Mouse (Mus musculus) hindbrain, embryonic 12.5 days (tissue): Measurements from ENCODE around the gene Plekha7. TPM values are rescaled to one million over a fixed set of nuclear protein-coding genes. Genes with fewer than 3 reads are reported as not detected.

Experiments
- ATAC-seq: fragments of 200-750 bp; cut with Nextera tagmentation; 2 replicates; pipeline ENCODE4 v1.8.0; 2017; ENCODE audit warnings: moderate TSS enrichment; ENCODE audit not compliant: low FRiP score
- H3K27ac ChIP-seq: fragments of 300-500 bp; sonication (generic); 2 replicates; pipeline ENCODE4 v1.5.1; 2016; ENCODE audit warnings: mild to moderate bottlenecking
- H3K27me3 ChIP-seq: fragments of 300-500 bp; sonication (generic); 2 replicates; pipeline ENCODE4 v1.6.1; 2016; ENCODE audit warnings: mild to moderate bottlenecking
- H3K36me3 ChIP-seq: fragments of 300-500 bp; sonication (generic); 2 replicates; pipeline ENCODE4 v1.6.1; 2016; ENCODE audit warnings: mild to moderate bottlenecking
- H3K4me1 ChIP-seq: fragments of 300-500 bp; sonication (generic); 2 replicates; pipeline ENCODE4 v1.6.1; 2016
- H3K4me2 ChIP-seq: fragments of 300-500 bp; sonication (generic); replicated peaks from 2 replicates; pipeline ENCODE4 v1.6.1; 2016; ENCODE audit warnings: mild to moderate bottlenecking
- H3K4me3 ChIP-seq: fragments of 300-500 bp; sonication (generic); 2 replicates; pipeline ENCODE4 v1.5.1; 2016; ENCODE audit warnings: mild to moderate bottlenecking
- H3K9ac ChIP-seq: fragments of 300-500 bp; sonication (generic); 2 replicates; pipeline ENCODE4 v1.6.1; 2016; ENCODE audit warnings: mild to moderate bottlenecking, moderate library complexity
- H3K9me3 ChIP-seq: fragments of 300-500 bp; sonication (generic); replicated peaks from 2 replicates; pipeline ENCODE4 v1.6.1; 2016; ENCODE audit warnings: mild to moderate bottlenecking
- WGBS: fragments of 180-500 bp; shearing (Covaris S2); methylation state at CpG from one replicate; pipeline ENCODE4 v1.1.7; 2016; 5-methylcytosine and 5-hydroxymethylcytosine counted together
- polyA plus RNA-seq: library from polyadenylated mRNA; unstranded; fragments of >200 nt; fragmentation: Nextera tagmentation; extraction: Ambion mirVana; gene quantifications from 2 replicates; pipeline ENCODE4 v1.2.1, GENCODE M21; 2016

Plekha7 gene
- polyA plus RNA-seq, 1 experiment from 2014 or later: 12.5 TPM

DNA sequence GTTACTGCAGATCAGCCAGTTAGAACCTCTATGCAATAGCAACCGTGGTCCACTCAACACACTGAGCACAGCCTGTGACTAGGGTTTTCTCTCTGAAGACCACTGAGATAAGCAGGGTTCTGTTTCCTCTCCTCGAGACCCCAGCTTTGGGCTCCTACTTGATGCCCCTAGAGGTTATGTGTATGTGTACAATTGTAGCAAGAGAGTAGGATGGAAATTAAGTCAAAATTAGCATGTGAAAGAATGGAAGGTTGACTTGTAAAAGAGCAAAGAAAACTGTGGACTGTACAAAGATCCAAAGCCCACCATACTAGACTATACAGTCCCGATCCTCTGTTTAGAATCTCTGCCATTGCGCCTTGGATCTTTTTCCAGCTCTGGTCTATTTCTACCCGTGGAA, 119.8 kb downstream of the Plekha7 start:
- no peak for ATAC-seq
- WGBS: 87% methylated on average over 5 of the region's 5 CpGs
- H3K27me3 ChIP-seq: no peaks in the 10 kb centered on the region

DNA sequence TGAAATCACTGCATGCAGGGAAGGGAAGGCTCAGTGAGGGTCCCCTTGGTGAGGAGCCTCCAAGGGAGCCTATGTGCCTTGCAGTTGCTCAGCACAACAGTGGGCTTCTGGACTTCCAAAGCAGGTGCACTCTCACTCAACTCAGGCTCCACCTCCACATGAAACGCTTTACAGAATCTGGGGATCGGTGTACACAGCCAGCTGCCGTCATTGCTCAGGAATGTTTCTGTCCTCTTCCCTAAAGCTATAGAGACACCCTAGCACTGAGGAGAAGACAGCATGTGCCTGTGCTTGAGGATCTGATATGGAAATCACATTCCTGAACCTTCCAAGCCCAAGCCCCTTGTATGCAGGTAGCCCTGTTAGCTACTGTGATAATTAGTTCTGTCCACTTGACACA, 120.7 kb downstream of the Plekha7 start:
- ATAC-seq: no peak
- 77% methylated on average over 3 of the region's 3 CpGs for WGBS
- Histone ChIP-seq H3K4me3 (no peak overlapping the region), H3K27me3 (no peaks in the 10 kb centered on the region), H3K27ac (no peak overlapping the region), H3K9me3 (no peaks in the 10 kb centered on the region), H3K36me3 (no peaks in the 10 kb centered on the region), H3K4me1 (peaks cover 45% of the 10 kb centered on the region), H3K9ac (no peak overlapping the region), H3K4me2 (no peak overlapping the region)

More for the DNA sequence above, 119.8 kb downstream of the Plekha7 start:
- Histone ChIP-seq H3K9me3 (no peaks in the 10 kb centered on the region), H3K9ac (no peak overlapping the region), H3K36me3 (no peaks in the 10 kb centered on the region), H3K27ac (no peak overlapping the region), H3K4me2 (no peak overlapping the region), H3K4me1 (peaks cover 45% of the 10 kb centered on the region), H3K4me3 (no peak overlapping the region)

DNA sequence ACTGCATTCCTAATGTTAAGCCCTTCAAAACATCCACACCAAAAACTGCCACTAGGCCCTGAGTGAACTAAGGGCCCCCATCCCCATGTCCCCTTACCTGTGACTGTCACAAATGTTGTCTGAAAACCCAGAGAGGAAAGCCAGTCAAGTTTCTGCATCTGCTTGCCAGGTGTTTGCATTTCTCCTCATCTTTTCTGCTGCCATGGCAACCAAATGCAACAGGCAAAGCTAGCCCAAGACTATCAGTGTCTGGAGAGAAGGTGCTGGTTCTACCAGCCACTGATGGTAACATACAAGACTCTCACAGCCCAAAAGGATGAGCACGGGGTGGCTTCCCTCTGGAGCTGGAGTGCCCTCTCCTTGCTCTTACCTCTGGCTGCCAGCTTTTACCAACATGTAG, 121.3 kb downstream of the Plekha7 start:
- Histone ChIP-seq H3K27me3 (no peaks in the 10 kb centered on the region), H3K4me1 (peaks cover 45% of the 10 kb centered on the region), H3K9me3 (no peaks in the 10 kb centered on the region), H3K4me2 (no peak overlapping the region), H3K27ac (no peak overlapping the region), H3K36me3 (no peaks in the 10 kb centered on the region), H3K9ac (no peak overlapping the region), H3K4me3 (no peak overlapping the region)
- ATAC-seq: no peak
- WGBS: 86% methylated on average over 1 of the region's 1 CpGs

DNA sequence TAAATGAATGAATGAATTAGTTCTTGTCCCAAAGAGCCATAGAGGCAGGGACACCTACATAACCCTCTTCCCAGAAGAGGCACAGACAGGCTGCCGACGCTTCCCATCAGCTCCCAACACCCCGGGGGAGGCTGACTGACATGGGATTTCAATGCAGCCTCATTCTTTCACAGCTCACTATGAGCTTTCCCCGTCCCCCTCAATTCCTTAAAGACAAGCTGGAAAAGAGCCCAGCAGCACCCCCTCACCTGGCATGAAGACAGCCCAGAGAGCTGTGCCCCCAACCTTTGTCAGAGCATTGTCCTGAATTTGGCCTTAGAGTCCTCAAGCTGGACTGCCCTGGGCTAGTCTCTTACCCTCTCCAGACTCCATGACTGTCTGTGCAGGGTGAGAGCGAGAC, 122.0 kb downstream of the Plekha7 start:
- Histone ChIP-seq H3K4me3 (no peak overlapping the region), H3K27me3 (no peaks in the 10 kb centered on the region), H3K27ac (no peak overlapping the region), H3K9ac (no peak overlapping the region), H3K4me2 (no peak overlapping the region), H3K9me3 (no peaks in the 10 kb centered on the region), H3K4me1 (peaks cover 39% of the 10 kb centered on the region), H3K36me3 (no peaks in the 10 kb centered on the region)
- no peak for ATAC-seq
- WGBS: 42% methylated on average over 5 of the region's 5 CpGs

DNA sequence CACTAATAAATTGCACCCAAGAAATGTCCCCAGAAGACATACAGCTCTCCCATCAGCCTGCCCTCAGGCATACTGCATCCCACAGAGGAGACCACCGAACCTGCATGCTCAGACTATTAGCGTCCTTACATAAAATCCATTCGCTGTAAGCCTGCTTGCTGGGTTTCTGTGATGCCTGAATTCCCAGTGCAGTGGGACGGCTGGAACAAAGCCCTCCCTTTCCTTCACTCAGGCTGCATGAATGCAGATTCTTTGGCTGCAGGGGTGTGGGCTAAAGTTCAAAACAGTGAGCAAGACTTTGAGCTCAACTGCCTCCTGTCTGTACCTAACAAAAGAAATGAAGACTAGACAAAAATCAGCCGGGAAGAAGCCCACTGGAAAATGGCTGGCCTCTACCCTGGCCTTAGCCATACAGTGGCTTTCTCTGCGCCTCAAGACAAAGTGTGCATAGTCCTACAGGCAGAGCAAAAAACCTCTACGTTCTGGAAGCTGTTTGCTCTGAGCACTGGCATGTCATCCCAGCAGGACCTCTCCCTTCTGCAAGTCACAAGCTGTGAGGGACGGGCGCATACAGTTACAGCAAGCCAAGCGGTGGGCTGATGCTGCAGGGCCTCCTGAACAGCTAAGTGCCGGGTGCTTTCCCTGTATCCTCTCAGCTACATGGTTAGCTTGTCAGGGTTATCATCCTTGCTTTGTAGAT, 123.7 kb downstream of the Plekha7 start:
- no peak overlapping the region for H3K4me3 ChIP-seq
- 0 out of 2 replicates have a peak overlapping the region, but pooled peaks have one; percentile 42 for H3K9ac ChIP-seq
- ATAC-seq: peak; percentile 60
- no peaks in the 10 kb centered on the region for H3K27me3 ChIP-seq
- H3K27ac ChIP-seq: peak overlapping the region; percentile 62
- H3K4me2 ChIP-seq: peak overlapping the region; percentile 15; the same call in 1 of the 2 replicates
- no peaks in the 10 kb centered on the region for H3K36me3 ChIP-seq
- no peaks in the 10 kb centered on the region for H3K9me3 ChIP-seq
- H3K4me1 ChIP-seq: peaks cover 28% of the 10 kb centered on the region
- WGBS: 14% methylated on average over 11 of the region's 11 CpGs

DNA sequence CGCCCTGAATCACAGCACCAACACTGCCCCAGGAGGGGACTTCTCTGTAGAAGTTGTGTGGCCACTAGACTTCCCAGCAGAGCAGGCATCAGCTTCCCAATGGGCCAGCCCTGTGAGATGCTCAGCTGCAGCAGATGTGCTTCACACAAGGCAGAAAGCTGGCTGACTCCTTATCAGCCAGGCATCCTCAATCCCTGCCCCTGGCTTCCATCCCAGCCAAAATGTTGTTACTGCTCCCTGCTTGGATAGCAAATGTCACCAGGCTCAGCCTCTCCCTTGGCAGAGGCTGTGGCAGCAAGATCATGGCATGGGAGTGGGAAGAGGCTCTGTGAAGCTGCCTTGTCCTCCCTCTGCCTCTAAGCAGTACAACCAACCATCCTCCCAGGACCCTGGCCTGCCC, 125.7 kb downstream of the Plekha7 start:
- Histone ChIP-seq H3K4me2 (no peak overlapping the region), H3K4me1 (peaks cover 28% of the 10 kb centered on the region), H3K36me3 (no peaks in the 10 kb centered on the region), H3K27ac (no peak overlapping the region), H3K4me3 (no peak overlapping the region), H3K9me3 (no peaks in the 10 kb centered on the region), H3K9ac (peak overlapping the region; percentile 1; the same call in 1 of the 2 replicates), H3K27me3 (no peaks in the 10 kb centered on the region)
- WGBS: 86% methylated on average over 1 of the region's 1 CpGs
- no peak for ATAC-seq

DNA sequence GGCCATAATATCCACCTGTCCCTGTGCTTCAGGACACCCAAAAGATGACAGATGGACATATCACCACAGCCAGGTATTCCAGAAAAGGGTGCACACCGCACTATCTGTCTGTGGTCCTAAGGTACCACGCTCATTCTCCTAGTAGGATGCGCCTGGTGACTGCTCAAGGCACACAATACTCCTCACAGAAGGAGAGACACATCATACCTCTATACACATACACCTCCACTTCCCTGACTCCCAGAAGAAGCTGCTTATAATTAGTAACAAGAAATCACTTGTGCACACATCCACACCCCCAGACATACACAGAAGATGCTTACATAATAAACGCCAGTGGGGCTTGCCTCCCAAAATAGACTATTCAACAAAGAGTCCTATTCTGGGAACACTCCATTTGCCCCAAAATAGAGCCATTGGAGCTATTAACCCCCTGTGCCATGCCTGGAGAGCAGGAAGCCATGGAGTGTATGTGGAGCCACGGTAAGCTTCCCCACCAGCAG, 126.7 kb downstream of the Plekha7 start:
- Histone ChIP-seq H3K4me1 (peaks cover 24% of the 10 kb centered on the region), H3K9me3 (no peaks in the 10 kb centered on the region), H3K9ac (no peak overlapping the region), H3K36me3 (no peaks in the 10 kb centered on the region), H3K4me2 (no peak overlapping the region), H3K4me3 (no peak overlapping the region), H3K27me3 (no peaks in the 10 kb centered on the region), H3K27ac (no peak overlapping the region)
- WGBS: 96% methylated on average over 5 of the region's 5 CpGs
- no peak for ATAC-seq

DNA sequence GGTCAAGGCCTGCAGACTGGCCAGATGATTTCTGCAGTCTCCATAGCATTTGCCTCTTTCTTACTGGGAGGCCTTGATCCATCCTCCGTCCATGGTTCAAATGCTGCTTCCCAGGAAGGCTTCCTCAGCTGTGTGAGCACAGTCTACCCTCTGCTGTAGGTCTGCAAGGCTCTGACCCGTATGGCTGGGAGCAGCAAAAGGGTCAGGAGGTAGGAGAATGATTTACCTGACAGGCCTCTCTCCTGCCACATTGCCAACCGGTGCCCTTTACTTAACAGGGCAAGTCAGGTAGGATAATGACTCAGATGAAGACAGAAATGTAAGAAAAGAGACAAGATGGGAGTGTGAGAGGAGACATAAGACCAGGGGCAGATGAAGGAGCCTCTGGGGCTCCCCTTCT, 129.3 kb downstream of the Plekha7 start:
- H3K9me3 ChIP-seq: no peaks in the 10 kb centered on the region
- WGBS: 91% methylated on average over 3 of the region's 3 CpGs
- no peak overlapping the region for H3K4me3 ChIP-seq
- H3K4me1 ChIP-seq: peaks cover 5% of the 10 kb centered on the region
- no peak for ATAC-seq
- no peaks in the 10 kb centered on the region for H3K27me3 ChIP-seq
- no peaks in the 10 kb centered on the region for H3K36me3 ChIP-seq
- no peak overlapping the region for H3K9ac ChIP-seq
- no peak overlapping the region for H3K4me2 ChIP-seq
- no peak overlapping the region for H3K27ac ChIP-seq

DNA sequence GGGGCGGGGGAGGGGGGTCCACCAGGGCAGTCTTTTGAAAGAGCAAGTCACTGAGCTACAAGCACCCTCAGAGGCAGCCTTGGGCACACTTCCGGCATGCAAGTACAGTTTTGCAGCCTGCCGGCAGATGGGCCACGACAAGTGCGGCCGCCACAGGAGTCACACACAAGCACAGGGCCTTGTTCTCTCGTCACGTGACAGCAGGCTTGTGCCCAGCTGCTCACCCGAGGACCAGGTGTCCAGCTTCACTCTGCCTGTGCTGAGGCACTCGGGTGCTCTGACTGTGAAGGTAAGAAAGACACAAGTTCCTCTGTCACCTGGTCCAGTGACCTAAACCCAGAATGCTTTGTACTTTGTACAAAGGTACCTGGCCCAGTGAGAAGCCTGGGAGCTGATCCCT, 135.4 kb downstream of the Plekha7 start:
- H3K4me3 ChIP-seq: no peak overlapping the region
- H3K4me2 ChIP-seq: no peak overlapping the region
- no peak for ATAC-seq
- no peaks in the 10 kb centered on the region for H3K9me3 ChIP-seq
- no peaks in the 10 kb centered on the region for H3K27me3 ChIP-seq
- H3K36me3 ChIP-seq: 0 out of 2 replicates have a peak, but pooled peaks cover 4% of the 10 kb centered on the region
- 59% methylated on average over 10 of the region's 10 CpGs for WGBS
- H3K4me1 ChIP-seq: peaks cover 9% of the 10 kb centered on the region; the same call in 1 of the 2 replicates
- no peak overlapping the region for H3K27ac ChIP-seq
- H3K9ac ChIP-seq: no peak overlapping the region

DNA sequence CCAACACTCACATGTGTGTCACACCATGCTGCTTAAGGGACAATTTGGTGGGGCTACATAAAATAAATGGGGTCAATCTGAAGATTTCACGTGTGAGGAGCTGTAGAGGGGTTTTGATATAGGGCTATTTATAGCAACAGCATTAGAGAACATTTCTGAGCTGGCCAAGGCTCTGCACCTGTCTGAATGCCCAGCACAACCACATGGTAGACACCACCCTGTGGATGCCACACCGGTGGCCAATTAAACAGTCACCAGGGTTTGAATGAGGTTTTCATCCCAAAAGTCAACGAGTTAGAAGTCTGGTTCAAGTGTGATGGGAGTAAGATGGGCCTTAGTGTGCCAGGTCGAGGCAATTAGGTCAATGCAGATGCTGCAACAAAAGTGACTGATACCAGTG, 138.8 kb downstream of the Plekha7 start:
- Histone ChIP-seq H3K9me3 (no peaks in the 10 kb centered on the region), H3K27ac (no peak overlapping the region), H3K4me2 (no peak overlapping the region), H3K4me3 (no peak overlapping the region), H3K9ac (no peak overlapping the region), H3K4me1 (peaks cover 9% of the 10 kb centered on the region; the same call in 1 of the 2 replicates), H3K36me3 (0 out of 2 replicates have a peak, but pooled peaks cover 4% of the 10 kb centered on the region), H3K27me3 (no peaks in the 10 kb centered on the region)
- WGBS: 80% methylated on average over 4 of the region's 4 CpGs
- no peak for ATAC-seq

DNA sequence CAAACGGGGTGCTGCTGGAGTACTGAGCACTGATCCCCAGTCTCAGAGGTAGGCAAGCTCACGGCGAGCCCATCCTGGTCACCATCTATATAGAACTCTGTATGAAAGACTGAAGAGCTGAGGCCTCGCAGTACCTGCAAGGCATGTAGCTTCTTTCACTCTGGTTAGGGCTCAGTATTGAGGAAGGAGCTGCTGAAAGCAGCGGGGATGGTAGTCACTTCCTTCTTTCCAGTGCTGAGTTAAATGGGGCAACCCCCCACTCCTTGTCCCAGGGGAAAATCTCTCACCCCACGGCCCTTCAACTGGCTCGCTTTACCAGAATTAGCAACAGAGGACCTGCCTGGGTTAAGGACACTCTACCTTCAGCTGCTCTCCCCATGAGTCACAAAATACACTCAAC, 140.0 kb downstream of the Plekha7 start:
- 94% methylated on average over 7 of the region's 7 CpGs for WGBS
- Histone ChIP-seq H3K27ac (no peak overlapping the region), H3K4me2 (no peak overlapping the region), H3K9me3 (no peaks in the 10 kb centered on the region), H3K9ac (no peak overlapping the region), H3K4me3 (no peak overlapping the region), H3K36me3 (0 out of 2 replicates have a peak, but pooled peaks cover 4% of the 10 kb centered on the region), H3K27me3 (no peaks in the 10 kb centered on the region), H3K4me1 (peaks cover 9% of the 10 kb centered on the region; the same call in 1 of the 2 replicates)
- ATAC-seq: no peak

DNA sequence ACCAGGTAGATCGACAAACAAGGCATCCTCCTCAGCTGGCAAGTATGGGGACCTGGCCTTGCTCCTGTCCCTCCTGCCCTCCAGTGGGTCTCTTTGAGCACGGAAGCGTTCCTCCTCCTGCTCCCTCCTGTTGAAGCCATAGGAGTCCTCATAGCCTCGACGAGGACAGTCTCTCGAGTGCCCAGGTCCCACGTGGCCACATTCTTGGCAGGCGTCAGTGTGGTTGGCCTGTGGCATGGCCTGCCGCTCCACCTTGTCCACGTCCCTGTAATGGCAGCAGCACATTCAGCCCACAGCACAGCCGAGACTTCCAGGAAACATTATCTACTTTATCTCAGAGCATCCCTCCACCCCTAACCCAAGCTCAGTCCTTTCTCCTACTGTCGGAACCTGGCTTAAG, 143.9 kb downstream of the Plekha7 start:
- no peak overlapping the region for H3K4me3 ChIP-seq
- no peak overlapping the region for H3K4me2 ChIP-seq
- no peaks in the 10 kb centered on the region for H3K36me3 ChIP-seq
- WGBS: 86% methylated on average over 12 of the region's 12 CpGs
- no peaks in the 10 kb centered on the region for H3K4me1 ChIP-seq
- no peak overlapping the region for H3K27ac ChIP-seq
- no peak overlapping the region for H3K9ac ChIP-seq
- H3K9me3 ChIP-seq: no peaks in the 10 kb centered on the region
- H3K27me3 ChIP-seq: no peaks in the 10 kb centered on the region
- ATAC-seq: no peak

DNA sequence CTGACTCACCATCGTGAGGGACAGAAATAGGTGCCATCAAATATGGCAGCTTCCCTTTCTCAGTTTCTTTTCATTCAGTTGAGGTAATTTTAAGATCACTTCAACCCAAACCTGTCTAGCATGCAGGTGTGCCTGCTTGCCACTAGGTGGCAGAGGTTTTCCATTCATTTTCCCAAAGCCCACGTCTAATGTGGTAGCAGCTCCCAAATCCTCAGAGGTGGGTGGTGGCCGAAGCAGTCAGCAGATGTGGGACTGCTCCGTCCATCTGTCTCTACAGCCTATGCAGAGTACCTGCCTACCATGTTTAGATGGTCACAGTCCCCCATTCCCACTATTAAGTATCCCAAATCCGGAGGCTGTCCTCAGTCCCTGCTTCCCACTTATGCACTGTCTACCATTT, 146.6 kb downstream of the Plekha7 start:
- no peak overlapping the region for H3K4me2 ChIP-seq
- no peak overlapping the region for H3K27ac ChIP-seq
- H3K9me3 ChIP-seq: no peaks in the 10 kb centered on the region
- H3K4me1 ChIP-seq: no peaks in the 10 kb centered on the region
- no peak overlapping the region for H3K9ac ChIP-seq
- no peaks in the 10 kb centered on the region for H3K27me3 ChIP-seq
- ATAC-seq: peak; percentile 73; the same call in 1 of the 2 replicates
- H3K4me3 ChIP-seq: no peak overlapping the region
- 0 out of 2 replicates have a peak, but pooled peaks cover 6% of the 10 kb centered on the region for H3K36me3 ChIP-seq
- WGBS: 29% methylated on average over 5 of the region's 5 CpGs
